Mouse (Mus musculus): ENCODE measurements around the gene Calm2. TPM values are rescaled to one million over a fixed set of nuclear protein-coding genes. Genes with fewer than 3 reads are reported as not detected.
A peak's percentile ranks its signal among the peaks of the same experiment; 100 is the strongest.

The Calm2 gene
- polyA plus RNA-seq, 1 experiment, result 1,119 TPM

GRCm38 (mm10) chr17:87387068-87387467, 59.7 kb downstream of the Calm2 start:
- TF ChIP-seq POLR2A (IDR thresholded peaks at IDR 0.05; ENCODE audit: borderline replicate concordance, extremely low read depth, insufficient read depth, insufficient read length, poor library complexity, severe bottlenecking), result no peak
- no peak for TF ChIP-seq CTCF (IDR thresholded peaks at IDR 0.05; ENCODE audit: borderline replicate concordance, extremely low read depth, insufficient read depth, insufficient read length)
- peak; percentile 77 for DNase-seq (ENCODE audit: low read depth)

- TF ChIP-seq POLR2A (IDR thresholded peaks at IDR 0.05; ENCODE audit: borderline replicate concordance, extremely low read depth, insufficient read depth, insufficient read length, poor library complexity, severe bottlenecking), result no peak
- TF ChIP-seq CTCF (IDR thresholded peaks at IDR 0.05; ENCODE audit: borderline replicate concordance, extremely low read depth, insufficient read depth, insufficient read length), result no peak
- DNase-seq (ENCODE audit: low read depth), result no peak
Observed at GRCm38 (mm10) chr17:87385835-87386234, 60.9 kb downstream of the Calm2 start.

Other genes starting within 250 kb of the Calm2 start
- 40.1 and 44.0 TPM in 2 replicates for gene Mcfd2, start 181.0 kb downstream of the Calm2 start, polyA plus RNA-seq (2012; rRNA removed)
- gene Ttc7, start 164.0 kb downstream of the Calm2 start, polyA plus RNA-seq (2012; rRNA removed), result 8.1 and 8.8 TPM in 2 replicates
- gene Stpg4, start 19.2 kb downstream of the Calm2 start, polyA plus RNA-seq (2012; rRNA removed), result 0.16 TPM in 1 of 2 replicates, not detected in the other
- gene Epcam, start 189.0 kb upstream of the Calm2 start, polyA plus RNA-seq (2012; rRNA removed), result 4.0 and 4.3 TPM in 2 replicates
- gene Msh2, start 225.4 kb upstream of the Calm2 start, polyA plus RNA-seq (2012; rRNA removed), result 38.3 and 39.1 TPM in 2 replicates

Measured in brain, embryonic 14.5 days (tissue).